ENCODE assay signal across 7 mouse cellular contexts in genomic region chr12:84284885-84285592, GRCm38 (mm10). TPM values are rescaled to one million over a fixed set of nuclear protein-coding genes. Genes with fewer than 3 reads are reported as not detected.
DNase-seq lines count a peak whose midpoint lies in the region; ATAC-seq lines count a peak whose summit lies in the region.

Ptgr2 (plus strand) TSS chr12:84285232.

- under 1% methylated on average over 39 of the region's 39 CpGs for WGBS in intestine, embryonic 16.5 days
- WGBS in midbrain, embryonic 11.5 days = under 1% methylated on average over 39 of the region's 39 CpGs

- peak; percentile 97 for ATAC-seq in intestine, embryonic 16.5 days
- ATAC-seq in midbrain, embryonic 11.5 days (ENCODE audit: low FRiP score) = peak; percentile 98

- no peaks in the 10 kb centered on the region for H3K27me3 ChIP-seq in intestine, embryonic 16.5 days (replicated peaks; ENCODE audit: control insufficient read depth, insufficient read depth, low read length)
- no peaks in the 10 kb centered on the region for H3K27me3 ChIP-seq in midbrain, embryonic 11.5 days (ENCODE audit: control insufficient read depth, insufficient read depth, low read length)

- H3K36me3 ChIP-seq in intestine, embryonic 16.5 days (ENCODE audit: control insufficient read depth, insufficient read depth, low read length) = no peaks in the 10 kb centered on the region
- H3K36me3 ChIP-seq in midbrain, embryonic 11.5 days (ENCODE audit: control insufficient read depth, insufficient read depth, low read length) = no peaks in the 10 kb centered on the region

- DNase-seq in adrenal gland, adult 8-10 months = peak; percentile 93
- DNase-seq in embryo, embryonic 9.5 days (ENCODE audit: extremely low spot score) = peak; percentile 96
- peak; percentile 84 to 94 for DNase-seq in gastrocnemius, postnatal 4 days (ENCODE audit: low spot score in 2 of 2)
- DNase-seq in left cerebral cortex, postnatal 36 days (ENCODE audit: low spot score in 2 of 2) = peak; percentile 83 to 86
- peak; percentile 99 for DNase-seq in midbrain, embryonic 11.5 days (ENCODE audit: low spot score, missing footprints)
- DNase-seq in skeletal muscle tissue, adult 2 months (ENCODE audit: low read depth, low spot score) = peak; percentile 99

- intact Hi-C loops in left cerebral cortex, postnatal 36 days (cut with DNase I) = no loop called here

- H3K9ac ChIP-seq in intestine, embryonic 16.5 days (ENCODE audit: low read depth, low read length) = peak within 1 kb of the TSS; percentile 79
- peak within 1 kb of the TSS; percentile 74 for H3K9ac ChIP-seq in midbrain, embryonic 11.5 days (ENCODE audit: low read length)

- H3K27ac ChIP-seq in intestine, embryonic 16.5 days (ENCODE audit: low read length) = peak within 1 kb of the TSS; percentile 94
- H3K27ac ChIP-seq in midbrain, embryonic 11.5 days (ENCODE audit: low read depth, low read length) = peak within 1 kb of the TSS; percentile 44; the same call in 1 of the 2 replicates

- H3K9me3 ChIP-seq in intestine, embryonic 16.5 days (ENCODE audit: control insufficient read depth, low read length) = no peaks in the 10 kb centered on the region
- H3K9me3 ChIP-seq in midbrain, embryonic 11.5 days (ENCODE audit: control insufficient read depth, low read length) = no peaks in the 10 kb centered on the region

- no peaks in the 10 kb centered on the region for H3K4me1 ChIP-seq in intestine, embryonic 16.5 days (ENCODE audit: control insufficient read depth, insufficient read depth, low read length)
- H3K4me1 ChIP-seq in midbrain, embryonic 11.5 days (ENCODE audit: control insufficient read depth, insufficient read depth, low read length) = peaks cover 9% of the 10 kb centered on the region

- peak within 1 kb of the TSS; percentile 81 for H3K4me2 ChIP-seq in intestine, embryonic 16.5 days (ENCODE audit: low read depth, low read length)
- H3K4me2 ChIP-seq in midbrain, embryonic 11.5 days = peak within 1 kb of the TSS; percentile 66

- H3K4me3 ChIP-seq in intestine, embryonic 16.5 days (ENCODE audit: low read length) = peak within 1 kb of the TSS; percentile 70
- peak within 1 kb of the TSS; percentile 47 for H3K4me3 ChIP-seq in midbrain, embryonic 11.5 days (ENCODE audit: low read depth, low read length)

RNA-seq across cellular contexts. Expression of gene Ptgr2, which starts in this region (rescaled TPM):
- total RNA-seq in adrenal gland, adult 8-10 months (2022) = 10 to 100 TPM; 58.2 to 83.0 (median 73.1) TPM
- total RNA-seq in gastrocnemius, postnatal 4 days (2021) = 10 to 100 TPM; 50.8 to 58.1 TPM
- 58.1 and 60.2 TPM in 2 replicates for polyA plus RNA-seq in intestine, embryonic 16.5 days (2015; fragmentation: Nextera tagmentation; extraction: Ambion mirVana)
- total RNA-seq in left cerebral cortex, postnatal 36 days (2021) = 10 to 100 TPM; 34.5 to 39.6 TPM
- 18.6 and 18.8 TPM in 2 replicates for polyA plus RNA-seq in midbrain, embryonic 11.5 days (2014; fragmentation: Nextera tagmentation; extraction: Ambion mirVana)

Comparison
In these comparisons a context has a peak if more than half of its experiments do, and no peak if none do; other contexts are left out.
1. Peak in every context shown above with its lines: DNase-seq, ATAC-seq, H3K4me3 ChIP-seq and H3K27ac ChIP-seq.